Mouse (Mus musculus) left cerebral cortex, adult 2 months (tissue): ENCODE measurements around the gene Tmem132a. TPM values are rescaled to one million over a fixed set of nuclear protein-coding genes. Genes with fewer than 3 reads are reported as not detected.

ENCODE experiments used
- DNase-seq, 2 experiments: peaks; one replicate each; pipeline ENCODE4 v3.0.0; 2021 to 2022; ENCODE audit warnings: low spot score in 2 of 2, mixed read lengths in 1 of 2; ENCODE audit errors: extremely low spot score in 1 of 2
- H3K27ac ChIP-seq: fragments of 200-600 bp; 2 replicates; pipeline ENCODE4 v1.8.1; 2022
- H3K4me3 ChIP-seq: fragments of 200-600 bp; 2 replicates; pipeline ENCODE4 v1.8.1; 2022
- CTCF ChIP-seq: fragments of 200-600 bp; IDR thresholded peaks from 2 replicates; pipeline ENCODE4 v1.8.1; 2022; ENCODE audit warnings: antibody characterized with exemption, mild to moderate bottlenecking, moderate library complexity
- intact Hi-C: fragments of 180-260 bp; cut with DNase I; formaldehyde crosslinking; loops from one replicate; pipeline ENCODE4 v1.15.1; 2025
- total RNA-seq, 2 experiments: library from RNA; stranded (reverse); gene quantifications; 2 replicates each; pipeline ENCODE4 v1.2.3; 2021

Tmem132a gene
- total RNA-seq, 2 experiments from 2014 or later, result 268 TPM

DNA sequence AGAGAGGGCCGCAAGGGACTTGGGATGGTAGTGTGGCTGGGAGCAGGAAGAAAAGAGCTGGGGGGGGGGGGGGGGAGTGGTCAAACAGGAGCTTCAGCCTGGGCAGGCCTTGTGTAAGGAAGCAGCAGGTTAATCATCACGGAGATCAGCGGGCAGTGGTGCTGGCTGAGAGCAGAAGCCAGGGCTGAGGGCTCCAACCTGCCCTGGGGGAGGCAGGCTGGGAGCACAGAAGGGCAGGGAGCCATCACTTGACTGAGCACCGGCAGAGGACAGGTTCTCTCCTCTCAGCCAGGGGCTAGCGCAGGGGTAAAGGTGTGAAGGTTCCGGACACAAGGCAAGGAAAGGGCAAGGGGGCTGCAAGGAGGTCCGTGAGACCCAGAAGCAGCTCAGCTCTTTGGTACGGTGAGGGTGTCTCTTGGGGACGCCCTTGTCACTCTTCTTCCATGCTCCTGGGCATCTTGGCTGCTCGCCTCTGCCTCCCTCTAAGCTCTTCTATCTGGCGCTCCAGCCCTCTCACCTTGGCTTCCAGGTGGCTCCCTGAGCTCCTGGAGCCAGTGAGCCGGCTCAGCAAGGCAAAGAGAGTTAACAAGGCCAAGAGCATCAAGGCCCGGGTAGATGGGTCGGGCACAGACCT is 1.7 kb upstream of the Tmem132a start:
- intact Hi-C loops, result no loop called here
- Histone ChIP-seq H3K4me3 (no peak overlapping the region), H3K27ac (no peak overlapping the region)
- TF ChIP-seq CTCF, result no peak
- no peak for DNase-seq

DNA sequence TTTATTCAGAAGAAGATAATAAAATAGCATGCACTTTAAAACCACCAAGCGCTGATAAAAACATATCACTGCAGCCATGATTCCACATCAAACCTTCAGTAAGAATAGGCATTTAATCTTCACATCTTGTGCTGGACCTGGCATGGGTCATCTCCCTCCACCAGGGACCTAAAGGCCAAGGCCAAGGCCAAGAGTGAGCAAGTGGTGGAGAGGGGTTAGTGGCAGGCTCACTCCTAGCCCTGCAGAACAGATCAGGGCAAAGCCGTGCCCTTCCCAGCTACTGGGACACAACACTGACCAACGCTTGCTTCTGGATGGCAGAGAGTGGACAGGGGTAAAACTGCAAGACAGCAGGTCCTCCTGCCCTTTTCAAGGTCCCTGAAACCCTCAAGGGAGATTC is 936 bp upstream of the Tmem132a start:
- no peak overlapping the region for H3K27ac ChIP-seq
- no peak for DNase-seq
- TF ChIP-seq CTCF, result no peak
- no peak overlapping the region for H3K4me3 ChIP-seq
- intact Hi-C loops, result no loop called here

DNA sequence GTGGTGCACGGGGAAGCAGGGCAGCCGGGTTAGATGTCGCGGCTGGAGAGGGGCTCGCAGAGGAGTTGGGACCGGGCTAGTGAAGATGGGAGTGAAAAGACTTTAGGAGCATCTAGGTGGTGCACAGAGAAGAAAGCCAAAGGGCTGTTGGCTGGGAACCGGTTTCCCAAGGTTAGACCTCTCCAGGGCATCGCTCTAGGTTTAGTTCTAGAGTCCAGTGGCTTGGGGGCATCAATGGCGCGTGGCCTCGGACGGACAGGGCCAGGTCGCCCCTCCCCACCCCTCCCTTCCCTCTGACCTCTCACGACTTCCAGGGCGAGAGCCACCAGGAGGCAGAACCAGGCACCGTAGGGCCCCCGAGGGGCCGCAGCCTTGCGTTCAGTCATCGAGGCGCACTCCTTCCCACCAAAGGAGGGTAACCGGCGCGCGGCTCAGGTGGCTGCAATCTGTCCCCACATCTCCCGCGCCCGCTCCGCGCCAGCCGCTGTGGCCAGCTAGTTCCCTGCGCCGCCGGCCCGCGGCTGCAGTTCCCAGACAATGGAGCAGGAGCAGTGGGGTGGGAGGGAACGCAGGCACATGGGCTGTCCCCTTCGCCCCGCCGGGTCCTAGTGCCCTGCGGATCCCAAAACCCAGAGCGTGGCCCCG is 377 bp downstream of the Tmem132a start:
- peak overlapping the region; percentile 94 for H3K27ac ChIP-seq
- TF ChIP-seq CTCF, result no peak
- intact Hi-C loops, result loop anchor here (1.0 to 2.0 kb wide), 4 partner anchors 26 to 155 kb away; partner anchors contain the start of gene Prpf19
- peak; percentile 88 to 89 for DNase-seq
- H3K4me3 ChIP-seq, result peak overlapping the region; percentile 71

DNA sequence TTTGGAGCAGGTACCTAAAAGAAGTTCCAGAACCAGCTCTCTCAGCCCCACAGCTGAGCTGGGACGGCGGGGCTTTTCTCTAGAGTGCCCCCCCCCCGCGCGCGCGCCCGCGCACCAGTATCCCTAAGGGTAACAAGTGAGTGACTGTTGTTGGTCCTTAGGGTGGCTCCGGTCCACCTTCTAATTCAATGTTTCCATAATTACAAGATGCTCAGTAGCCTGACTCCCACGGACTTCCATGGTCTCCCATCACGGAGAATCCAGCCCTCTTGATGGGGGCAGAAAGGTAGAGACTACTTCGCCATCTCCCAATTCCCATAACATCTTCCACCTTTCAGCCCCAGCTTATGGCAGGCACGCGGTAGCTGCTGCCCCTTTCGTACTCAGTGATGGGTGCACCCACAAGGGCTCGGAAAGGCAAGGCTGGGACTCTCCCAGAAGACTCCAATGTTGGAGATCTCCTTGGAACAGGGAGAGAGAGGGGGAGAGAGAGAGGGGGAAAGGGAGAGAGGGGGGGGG is 1.1 kb downstream of the Tmem132a start:
- H3K4me3 ChIP-seq, result peak overlapping the region; percentile 71

DNA sequence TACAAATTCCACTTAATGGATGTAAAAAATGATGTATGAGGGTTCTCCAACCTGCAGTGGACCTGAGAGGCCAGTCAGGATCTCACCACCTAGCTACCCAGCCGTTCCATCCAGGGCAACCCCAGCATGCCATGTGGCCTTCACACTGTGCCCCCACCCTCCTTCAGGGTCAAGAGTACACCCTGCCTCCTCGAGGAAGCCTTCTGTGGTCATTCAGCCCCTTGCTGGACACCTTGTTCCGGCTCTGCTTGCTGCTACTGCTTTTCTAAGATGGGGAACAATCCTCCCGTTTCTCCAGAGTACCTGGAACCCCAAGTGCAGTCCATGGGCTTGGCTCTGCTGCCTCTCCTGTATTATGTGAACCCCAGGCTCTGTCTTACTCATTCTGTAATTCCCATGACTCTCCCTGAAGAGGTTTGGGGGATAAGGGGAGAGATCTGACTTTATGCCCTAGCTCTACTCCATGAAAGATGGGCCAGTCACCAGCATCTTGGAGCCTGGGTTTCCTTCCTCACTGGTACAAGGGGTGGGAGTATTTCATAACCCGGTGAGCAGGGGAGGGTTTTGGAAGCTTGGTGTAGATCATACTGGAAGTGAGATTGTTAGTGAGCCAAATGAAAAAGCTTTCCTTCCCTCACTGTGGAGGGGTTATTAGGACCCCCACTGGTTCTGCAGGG is 1.7 kb downstream of the Tmem132a start:
- intact Hi-C loops, result loop anchor here (2.0 kb wide), 3 partner anchors 59 to 153 kb away; no protein-coding TSS in a partner anchor
- Histone ChIP-seq H3K27ac (peak overlapping the region; percentile 94), H3K4me3 (peak overlapping the region; percentile 71)
- no peak for TF ChIP-seq CTCF
- DNase-seq, result no peak

More for the DNA sequence above, 1.1 kb downstream of the Tmem132a start:
- intact Hi-C loops, result loop anchor here (1.0 to 2.0 kb wide), 4 partner anchors 27 to 154 kb away; partner anchors contain the start of gene Prpf19
- TF ChIP-seq CTCF, result no peak
- peak in 1 of 2 experiments; percentile 42 for DNase-seq
- peak overlapping the region; percentile 94 for H3K27ac ChIP-seq

DNA sequence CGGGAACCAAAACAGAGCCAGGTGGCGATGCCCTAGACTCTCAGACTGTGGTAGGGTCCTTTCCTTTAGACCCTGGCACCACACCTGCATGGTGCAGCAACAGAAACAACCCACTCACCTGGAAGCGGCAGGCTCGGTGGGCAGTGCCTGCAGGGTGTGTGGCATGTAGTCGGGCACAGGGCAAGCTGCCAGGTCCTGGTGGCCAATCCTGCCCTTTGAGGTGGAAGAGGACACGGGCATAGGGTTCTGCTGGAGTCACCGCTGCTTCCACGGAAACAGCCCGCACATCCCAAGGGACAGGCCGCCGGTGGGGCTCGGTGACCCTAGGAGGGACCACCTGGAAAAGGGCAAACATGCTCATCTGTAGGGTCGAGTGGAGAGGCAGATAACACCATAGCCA is 3.4 kb downstream of the Tmem132a start:
- Histone ChIP-seq H3K4me3 (no peak overlapping the region), H3K27ac (no peak overlapping the region)
- no peak for DNase-seq
- intact Hi-C loops, result no loop called here
- no peak for TF ChIP-seq CTCF

DNA sequence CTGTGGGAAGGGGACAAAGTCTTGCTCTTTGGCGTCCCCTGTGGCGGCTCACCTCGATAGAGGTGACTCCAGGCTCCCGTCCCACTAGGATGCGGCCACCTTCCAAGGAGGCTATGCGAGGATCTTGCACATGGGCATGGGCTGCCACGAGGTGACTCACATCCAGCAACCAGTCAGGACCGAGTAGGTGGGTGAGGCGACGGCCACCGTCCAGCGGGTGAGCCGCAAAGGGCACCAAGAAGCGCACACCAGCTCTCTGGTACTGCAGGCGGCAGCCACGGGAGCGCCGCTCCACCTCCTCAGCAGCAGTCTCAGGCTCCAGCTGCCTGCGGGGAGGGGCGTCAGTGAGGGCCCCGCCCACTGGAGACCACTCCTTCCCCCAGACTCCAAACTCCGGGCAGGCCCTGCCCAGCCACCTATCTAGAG is 9.7 kb downstream of the Tmem132a start:
- intact Hi-C loops, result no loop called here
- Histone ChIP-seq H3K27ac (no peak overlapping the region), H3K4me3 (no peak overlapping the region)
- DNase-seq, result peak in 1 of 2 experiments; percentile 31
- no peak; the same call in 1 of the 2 replicates for TF ChIP-seq CTCF

DNA sequence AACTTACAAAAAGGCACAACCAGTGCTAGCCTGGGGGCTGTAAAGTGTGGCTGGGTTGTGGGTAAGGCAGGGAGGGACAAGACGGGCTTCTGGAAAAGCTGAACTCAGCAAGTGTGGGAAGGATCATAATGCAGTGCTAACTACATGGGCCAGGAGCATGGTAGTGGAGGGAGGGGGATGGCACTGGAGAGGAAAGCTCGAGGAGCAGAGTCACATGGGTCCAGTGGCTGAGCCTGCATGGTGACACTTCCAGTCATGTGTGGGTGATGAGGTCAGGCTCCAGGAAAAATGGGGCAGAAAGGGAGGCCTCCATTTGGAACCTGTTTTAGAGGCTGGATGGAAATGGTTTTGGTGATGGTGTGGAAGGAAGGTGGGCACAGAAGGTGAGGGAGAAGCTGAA is 13.2 kb downstream of the Tmem132a start:
- no peak overlapping the region for H3K27ac ChIP-seq
- intact Hi-C loops, result no loop called here

DNA sequence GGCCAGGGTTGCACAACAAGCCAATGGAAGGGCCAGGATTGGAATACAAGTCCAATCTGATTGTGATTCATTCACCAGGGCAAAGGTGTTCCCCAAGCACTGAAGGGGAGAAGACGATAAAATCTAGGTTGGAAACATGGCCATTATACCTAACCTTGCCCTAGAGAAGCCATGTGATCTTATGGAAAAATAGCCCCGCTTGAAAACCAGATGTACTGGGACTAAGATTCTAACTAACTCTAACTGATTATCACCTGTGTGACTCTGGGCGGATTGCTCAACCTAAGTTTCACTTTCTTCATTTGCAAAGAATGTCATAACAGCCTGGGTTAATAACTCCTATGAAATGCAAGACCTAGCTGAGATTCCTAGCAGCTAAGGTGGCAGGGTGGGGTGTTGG is 14.3 kb downstream of the Tmem132a start:
- DNase-seq, result no peak

More for the DNA sequence above, 13.2 kb downstream of the Tmem132a start:
- no peak for DNase-seq
- no peak overlapping the region for H3K4me3 ChIP-seq
- no peak for TF ChIP-seq CTCF

DNA sequence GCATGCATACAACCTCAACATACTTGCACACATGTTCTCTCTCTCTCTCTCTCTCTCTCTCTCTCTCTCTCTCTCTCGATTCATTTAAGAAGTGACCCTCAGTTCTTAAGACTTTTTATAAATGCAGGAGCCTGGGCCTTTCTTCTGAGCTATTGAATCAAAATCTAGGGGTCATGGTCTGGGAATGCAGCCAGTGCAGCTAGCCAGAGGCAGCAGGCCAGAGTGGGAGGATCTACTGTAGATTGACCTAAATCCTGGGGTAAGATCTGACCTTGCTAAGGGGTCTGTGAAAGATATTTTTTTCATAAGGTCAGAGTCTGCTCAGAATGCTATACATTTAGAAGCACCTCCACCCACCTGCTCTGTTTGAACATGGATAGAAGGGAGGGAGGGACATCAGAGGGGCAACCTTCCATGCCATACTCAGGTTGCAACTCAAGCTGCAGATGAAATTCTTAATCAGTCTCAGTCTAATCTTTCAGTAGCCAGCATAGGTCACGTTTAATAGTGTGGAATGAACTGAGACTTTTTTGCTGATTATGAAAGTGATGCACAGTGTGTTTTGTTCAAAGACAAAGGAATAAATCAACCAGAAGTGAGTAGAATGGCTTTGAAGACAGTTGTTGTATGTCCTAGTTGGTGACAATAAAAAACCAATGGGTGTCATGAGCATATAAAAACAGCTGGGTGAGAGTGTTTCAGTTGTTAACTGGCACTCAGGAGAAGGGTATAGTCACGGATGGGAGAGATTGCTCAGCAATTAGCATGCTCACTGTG is 22.2 kb downstream of the Tmem132a start:
- H3K4me3 ChIP-seq, result no peak overlapping the region
- intact Hi-C loops, result no loop called here
- DNase-seq, result no peak
- H3K27ac ChIP-seq, result no peak overlapping the region
- TF ChIP-seq CTCF, result no peak

More for the DNA sequence above, 14.3 kb downstream of the Tmem132a start:
- TF ChIP-seq CTCF, result no peak
- no peak overlapping the region for H3K27ac ChIP-seq
- intact Hi-C loops, result no loop called here
- H3K4me3 ChIP-seq, result no peak overlapping the region

DNA sequence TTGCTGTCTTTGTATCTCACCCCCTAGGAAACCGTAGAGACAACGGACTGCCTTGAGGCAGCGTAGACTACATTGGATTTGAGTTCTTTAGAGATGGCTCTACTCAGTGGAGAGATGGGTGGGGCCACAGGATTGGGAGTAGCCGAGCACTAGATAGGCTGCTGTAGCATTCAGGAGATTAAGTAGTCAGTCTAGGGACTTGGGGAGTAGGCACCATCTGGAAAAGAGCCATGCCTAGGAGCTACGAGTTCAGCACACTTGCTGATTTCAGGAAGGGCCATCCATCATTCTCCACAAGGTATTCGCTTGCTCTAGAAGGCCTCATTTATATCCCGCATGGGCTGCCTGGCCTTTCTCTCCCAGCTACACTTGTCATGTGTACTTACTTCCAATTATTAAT is 23.6 kb downstream of the Tmem132a start:
- intact Hi-C loops, result no loop called here
- no peak overlapping the region for H3K27ac ChIP-seq
- H3K4me3 ChIP-seq, result no peak overlapping the region
- DNase-seq, result no peak
- no peak for TF ChIP-seq CTCF
